Mouse (Mus musculus): ENCODE results near the gene Nckap5l. TPM values are rescaled to one million over a fixed set of nuclear protein-coding genes. Genes with fewer than 3 reads are reported as not detected.
"Not testable (repeated sequence)": the region's sequence is repeated elsewhere in the genome, so short reads cannot be mapped to it uniquely, and the experiment has no call there.

Nckap5l gene
- total RNA-seq, 4 experiments from 2014 or later, result 3.2 to 5.2 (median 4.4) TPM

DNA sequence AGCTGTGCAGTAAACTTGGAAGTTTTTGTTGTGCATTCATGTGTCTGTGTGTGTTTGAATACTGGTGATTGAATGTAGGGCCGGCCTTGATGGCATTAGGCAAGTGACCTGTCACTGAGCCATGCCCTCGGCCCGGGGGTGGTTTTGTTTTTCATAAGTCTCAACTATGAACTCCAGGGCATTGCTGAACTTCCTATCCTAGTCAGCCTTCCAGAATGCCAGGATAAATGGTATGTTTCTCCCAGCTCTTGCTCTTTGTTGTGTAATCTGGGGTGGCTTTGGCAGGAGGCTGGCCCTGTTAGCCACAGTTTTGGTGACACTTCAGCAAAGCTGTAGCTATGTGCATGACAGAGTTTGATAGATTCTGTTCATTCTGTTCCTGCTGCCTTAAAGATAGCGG, 60.7 kb downstream of the Nckap5l start:
- DNase-seq (ENCODE audit: low spot score), result no peak

DNA sequence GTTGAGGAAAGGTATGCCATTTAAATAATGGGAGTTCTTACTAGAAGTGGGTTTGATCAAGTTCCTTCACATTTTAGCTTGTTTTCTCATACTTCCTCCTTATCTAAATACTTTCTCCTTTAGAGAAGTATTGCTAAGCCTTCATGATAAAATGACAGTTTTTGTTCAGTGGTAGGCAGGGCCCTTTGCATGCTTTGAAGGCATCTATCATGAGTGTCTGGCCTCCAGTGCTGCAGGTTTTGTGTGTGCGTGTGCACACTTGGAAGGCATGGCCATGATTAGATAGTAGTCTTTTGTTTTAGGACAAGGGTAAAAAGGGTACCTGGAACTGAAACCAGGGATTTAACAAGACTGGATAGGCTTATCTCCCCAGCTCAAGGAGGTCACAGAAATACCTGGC, 61.1 kb downstream of the Nckap5l start:
- DNase-seq (ENCODE audit: low spot score), result no peak

- DNase-seq (ENCODE audit: low spot score), result peak; percentile 63
These were observed 63.9 kb downstream of the Nckap5l start for GRCm38 (mm10) chr15:99393386-99394252.

GRCm38 (mm10) chr15:99392486-99393385, 64.8 kb downstream of the Nckap5l start, which contains the start of gene Tmbim6:
Tmbim6 (plus strand) TSS chr15:99392882.
- peak; percentile 100 for DNase-seq (ENCODE audit: low spot score)

- DNase-seq (ENCODE audit: low spot score), result no peak
These were observed 65.6 kb downstream of the Nckap5l start for GRCm38 (mm10) chr15:99391975-99392374.

DNA sequence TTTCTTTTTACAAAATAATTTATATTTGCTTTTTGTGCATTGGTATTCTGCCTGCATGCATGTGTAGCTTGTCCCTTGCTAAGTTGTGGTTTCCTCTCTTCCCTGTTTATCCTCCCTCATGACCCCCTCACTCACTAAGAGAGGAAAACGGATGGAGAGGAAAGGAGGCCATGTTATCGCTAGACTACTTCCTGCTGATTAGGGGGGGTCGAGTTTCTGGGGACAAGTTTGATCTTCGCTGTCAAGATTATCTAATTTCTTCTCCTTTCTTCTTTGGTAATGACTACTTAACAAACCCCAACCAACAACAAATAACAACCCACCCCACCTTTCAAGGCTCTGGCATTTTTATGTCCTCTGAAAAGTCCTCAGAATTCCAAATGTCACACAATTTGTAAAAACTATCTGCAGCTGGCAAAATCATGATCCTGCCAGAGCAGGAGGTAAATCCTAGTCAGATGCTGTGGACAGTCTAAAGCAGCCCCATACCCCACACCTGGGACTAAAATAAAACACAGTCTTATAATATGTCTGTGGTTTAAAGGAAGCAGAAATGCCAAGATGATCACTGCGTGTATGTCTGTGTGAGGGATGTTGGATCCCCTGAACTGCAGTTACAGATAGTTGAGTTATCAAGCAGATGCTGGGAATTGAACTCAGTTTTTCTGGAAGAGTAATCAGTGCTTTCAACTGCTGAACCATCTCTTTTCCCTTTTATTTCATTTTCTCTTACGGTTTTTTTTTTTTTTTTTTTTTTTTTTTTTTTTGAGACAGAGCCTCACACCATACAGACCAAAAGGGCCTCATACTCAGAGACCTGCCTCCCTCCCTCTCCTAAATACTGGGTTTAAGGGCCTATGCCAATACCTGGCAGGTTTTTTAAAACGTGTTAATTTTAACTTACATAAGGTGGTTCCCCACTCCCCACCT, 66.8 kb downstream of the Nckap5l start:
- DNase-seq (ENCODE audit: low spot score), result no peak

DNA sequence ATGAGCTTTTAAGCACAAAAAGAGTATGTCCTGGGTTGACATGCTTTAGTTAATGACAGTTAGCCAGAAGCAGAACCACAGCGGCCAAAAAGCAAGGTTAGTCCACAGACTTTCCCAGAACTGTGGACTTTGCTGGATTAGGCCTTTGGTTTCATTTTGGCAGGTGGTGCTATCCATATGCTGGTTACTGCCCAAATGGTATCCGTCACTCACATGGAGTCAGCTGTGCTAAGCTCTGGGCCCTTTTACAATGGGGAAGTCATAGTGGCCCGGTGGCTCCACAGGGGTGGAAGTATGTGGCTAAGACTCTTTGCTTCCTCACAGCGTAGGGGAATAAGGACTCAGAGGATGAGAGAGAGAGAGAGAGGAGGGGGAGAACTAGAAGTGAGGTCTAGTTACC, 69.6 kb downstream of the Nckap5l start:
- DNase-seq (ENCODE audit: low spot score), result no peak

DNA sequence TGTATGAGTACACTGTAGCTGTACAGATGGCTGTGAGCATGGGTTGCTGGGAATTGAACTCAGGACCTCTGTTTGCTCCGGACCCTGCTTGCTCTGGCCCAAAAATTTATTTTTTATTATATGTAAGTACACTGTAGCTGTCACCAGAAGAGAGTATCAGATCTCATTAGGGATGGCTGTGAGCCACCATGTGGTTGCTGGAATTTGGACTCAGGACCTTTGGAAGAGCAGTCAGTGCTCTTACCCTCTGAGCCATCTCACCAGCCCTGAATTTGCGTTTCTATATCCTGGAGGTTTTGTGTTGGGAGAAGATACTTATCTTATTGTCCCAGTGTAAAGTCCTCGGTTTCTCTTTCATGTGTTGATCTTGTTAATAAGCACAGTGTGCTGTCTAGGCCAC, 70.8 kb downstream of the Nckap5l start:
- no peak for DNase-seq (ENCODE audit: low spot score)

DNA sequence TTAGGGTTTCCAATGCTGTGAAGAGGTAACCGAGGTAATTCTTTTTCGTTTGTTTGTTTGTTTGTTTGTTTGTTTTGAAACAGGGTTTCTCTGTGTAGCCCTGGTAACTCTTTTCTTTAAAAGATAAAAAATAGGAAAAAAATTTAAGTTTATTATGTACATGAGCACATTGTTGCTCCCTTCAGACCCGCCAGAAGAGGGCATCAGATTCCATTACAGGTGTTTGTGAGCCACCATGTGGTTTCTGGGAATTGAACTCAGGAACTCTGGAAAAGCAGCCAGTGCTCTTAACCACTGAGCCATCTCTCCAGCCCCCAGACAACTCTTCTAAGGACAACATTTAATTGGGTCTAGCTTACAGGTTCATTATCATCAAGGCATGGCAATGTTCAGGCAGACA, 71.4 kb downstream of the Nckap5l start:
- not testable (repeated sequence) for DNase-seq (ENCODE audit: low spot score)

DNA sequence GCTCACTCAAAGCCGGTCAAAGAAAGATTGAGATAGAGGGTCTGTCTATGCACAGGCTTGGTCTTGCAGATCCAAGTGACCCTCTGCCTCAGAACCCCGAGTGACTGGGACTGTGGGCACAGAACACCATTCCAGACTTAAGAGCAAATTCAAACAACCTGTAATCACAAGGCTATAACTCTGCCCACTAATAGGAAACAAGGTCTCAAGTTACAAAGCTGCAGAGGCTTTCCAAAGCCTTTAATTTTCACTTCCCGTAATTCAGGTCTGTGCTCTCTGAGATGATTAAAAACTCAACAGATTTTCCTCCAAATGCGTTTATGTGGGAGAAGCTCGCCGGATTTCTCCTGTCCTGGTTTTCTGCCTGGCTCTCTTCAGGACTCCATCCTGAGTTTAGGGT, 73.5 kb downstream of the Nckap5l start:
- no peak for DNase-seq (ENCODE audit: low spot score)

DNA sequence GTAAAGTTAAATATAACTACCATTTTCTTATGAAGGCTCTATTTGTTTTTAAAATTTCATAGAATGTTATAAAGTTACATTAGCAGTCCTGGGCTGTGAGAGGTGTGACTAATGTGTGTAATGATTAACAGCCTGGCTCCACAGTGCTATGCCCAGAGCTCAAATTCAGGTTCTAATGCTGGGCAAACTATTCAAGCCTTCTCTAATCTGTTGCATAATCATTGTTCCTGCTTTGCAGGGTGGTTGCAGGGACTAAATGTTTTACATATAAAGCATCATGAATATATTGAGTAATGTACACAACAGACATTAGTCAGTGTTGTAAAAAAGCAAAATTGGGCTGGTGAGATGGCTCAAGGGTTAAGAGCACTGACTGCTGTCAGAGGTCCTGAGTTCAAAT, 74.7 kb downstream of the Nckap5l start:
- DNase-seq (ENCODE audit: low spot score), result no peak

DNA sequence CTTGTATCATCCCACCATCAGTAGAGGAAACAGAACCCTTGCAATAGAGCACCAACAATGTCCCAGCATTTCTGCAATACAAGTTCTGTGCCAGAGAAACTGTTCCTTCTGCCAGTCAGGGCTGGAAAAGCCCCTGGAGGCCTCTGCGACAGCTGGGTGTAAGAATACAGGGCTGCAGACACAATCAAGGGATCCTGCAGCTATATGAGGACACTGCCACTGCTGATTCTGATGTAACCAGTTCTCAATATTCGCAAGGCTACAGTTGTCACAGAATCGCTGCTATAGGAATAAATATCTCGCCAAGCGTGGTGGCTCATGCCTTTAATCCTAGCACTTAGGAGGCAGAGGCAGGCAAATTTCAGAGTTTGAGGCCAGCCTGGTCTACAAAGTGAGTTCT, 81.3 kb downstream of the Nckap5l start:
- no peak for DNase-seq (ENCODE audit: low spot score)

DNA sequence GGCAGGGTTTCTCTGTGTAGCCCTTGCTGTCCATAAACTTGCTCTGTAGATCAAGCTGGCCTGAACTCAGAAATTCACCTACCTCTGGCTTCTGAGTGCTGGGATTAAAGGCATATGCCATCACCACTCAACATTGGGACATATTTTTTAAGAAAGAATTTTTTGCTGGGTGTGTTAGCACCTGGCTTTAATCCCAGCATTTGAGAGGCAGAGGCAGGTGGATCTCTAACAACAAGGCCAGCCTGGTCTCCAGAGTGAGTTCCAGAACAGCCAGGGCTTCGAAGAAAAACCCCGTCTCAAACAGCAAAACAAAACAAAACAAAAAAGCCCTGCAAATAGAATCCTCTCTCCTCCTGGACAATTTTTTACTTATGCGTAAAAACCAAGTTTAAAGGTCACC, 82.0 kb downstream of the Nckap5l start:
- DNase-seq (ENCODE audit: low spot score), result no peak

DNA sequence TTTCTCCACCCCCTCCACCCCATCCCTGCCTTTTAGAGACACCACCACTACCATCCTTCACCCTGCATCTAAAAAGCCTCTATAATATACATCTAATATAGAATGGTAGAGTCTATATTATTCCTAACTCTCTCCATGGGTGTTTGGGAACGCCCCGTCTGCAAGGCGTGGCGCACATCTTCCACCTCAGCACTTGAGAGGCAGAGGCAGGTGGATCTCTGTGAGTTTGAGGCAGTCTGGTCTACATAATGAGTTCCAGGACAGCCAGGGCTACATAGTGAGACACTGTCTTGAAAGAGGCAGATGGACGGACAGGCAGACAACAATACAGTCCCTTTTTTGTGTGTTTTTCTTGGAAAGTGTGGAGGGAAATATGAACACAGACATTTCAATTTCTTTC, 82.5 kb downstream of the Nckap5l start:
- DNase-seq (ENCODE audit: low spot score), result no peak

DNA sequence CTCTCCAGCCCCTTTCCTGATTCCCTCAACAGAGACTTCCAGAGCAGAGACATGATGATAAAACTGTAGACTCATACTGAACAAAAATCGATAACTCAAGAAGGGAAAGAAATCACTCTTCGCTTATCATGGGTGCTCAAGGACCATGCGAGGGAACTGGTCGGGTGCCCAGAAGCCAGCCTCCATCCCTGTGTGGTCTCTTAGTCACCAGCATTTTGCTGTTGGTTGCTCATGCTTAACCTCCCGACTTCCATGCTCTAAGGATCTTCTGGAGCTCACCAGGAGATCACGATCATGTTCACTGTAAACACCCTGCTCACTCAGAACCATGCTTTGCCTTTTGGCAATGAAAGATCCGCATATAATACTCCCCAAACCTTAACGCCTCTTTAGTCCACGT, 84.8 kb downstream of the Nckap5l start:
- no peak for DNase-seq (ENCODE audit: low spot score)

Other genes with a start within 250 kb of the Nckap5l start
- gene Kcnh3, start 232.9 kb downstream of the Nckap5l start, total RNA-seq (2022), result under 1 TPM in 3 of 4 experiments, not detected in 1; 0.17 to 0.69 (median 0.22) TPM
- gene Mcrs1, start 205.8 kb downstream of the Nckap5l start, total RNA-seq (2022), result 10 to 100 TPM; 39.9 to 47.1 (median 44.3) TPM
- 10 to 100 TPM; 16.4 to 22.6 (median 20.3) TPM for gene Prpf40b, start 162.7 kb downstream of the Nckap5l start, total RNA-seq (2022)
- gene Fam186b, start 161.9 kb downstream of the Nckap5l start, total RNA-seq (2022), result under 1 TPM in 1 of 4 experiments, not detected in 3; 0.56 TPM
- gene Fmnl3, start 87.3 kb downstream of the Nckap5l start, total RNA-seq (2022), result 10 to 100 TPM; 13.2 to 17.9 (median 15.8) TPM
- 100 to 1,000 TPM; 230 to 269 (median 248) TPM for gene Tmbim6, start 64.9 kb downstream of the Nckap5l start, total RNA-seq (2022)
- 1 to 10 TPM; 3.0 to 3.4 (median 3.3) TPM for gene Bcdin3d, start 17.0 kb upstream of the Nckap5l start, total RNA-seq (2022)
- gene Faim2, start 70.4 kb upstream of the Nckap5l start, total RNA-seq (2022), result under 1 TPM in 3 of 4 experiments, not detected in 1; 0.13 to 0.25 (median 0.14) TPM
- not detected for gene Aqp2, start 121.3 kb upstream of the Nckap5l start, total RNA-seq (2022)
- gene Aqp5, start 133.0 kb upstream of the Nckap5l start, total RNA-seq (2022), result under 1 TPM in 3 of 4 experiments, not detected in 1; 0.26 to 0.57 (median 0.37) TPM
- gene Aqp6, start 143.7 kb upstream of the Nckap5l start, total RNA-seq (2022), result under 1 TPM in 2 of 4 experiments, not detected in 2; 0.17 to 0.41 TPM
- gene Racgap1, start 193.9 kb upstream of the Nckap5l start, total RNA-seq (2022), result 1 to 10 TPM in 1 of 4 experiments, under 1 TPM in 3; 0.46 to 1.6 (median 0.99) TPM
- under 1 TPM; 0.14 to 0.56 (median 0.35) TPM for gene Asic1, start 212.6 kb upstream of the Nckap5l start, total RNA-seq (2022)
- 10 to 100 TPM; 21.7 to 25.8 (median 24.5) TPM for gene Smarcd1, start 244.4 kb upstream of the Nckap5l start, total RNA-seq (2022)
- gene Gm17349, start 247.7 kb upstream of the Nckap5l start, total RNA-seq (2022), result 1 to 10 TPM; 2.4 to 3.3 (median 2.9) TPM

Data from heart, adult 8-10 months (tissue).